Mouse (Mus musculus) embryonic facial prominence, embryonic 11.5 days (tissue): Measurements from ENCODE around the gene Rasd2. TPM values are rescaled to one million over a fixed set of nuclear protein-coding genes. Genes with fewer than 3 reads are reported as not detected.

Source experiments
- polyA plus RNA-seq: library from polyadenylated mRNA; unstranded; fragments of >200 nt; fragmentation: Nextera tagmentation; extraction: Ambion mirVana; gene quantifications from 2 replicates; pipeline ENCODE4 v1.2.1, GENCODE M21; 2014

Gene Rasd2
- polyA plus RNA-seq, 1 experiment from 2014 or later = 0.31 TPM

Other genes starting within 250 kb of the Rasd2 start
- 53.6 and 54.5 TPM in 2 replicates for gene Hmgxb4, start 220.6 kb upstream of the Rasd2 start, polyA plus RNA-seq
- gene Tom1, start 180.2 kb upstream of the Rasd2 start, polyA plus RNA-seq = 26.3 and 32.4 TPM in 2 replicates
- 16.0 and 18.0 TPM in 2 replicates for gene Hmox1, start 120.3 kb upstream of the Rasd2 start, polyA plus RNA-seq
- 226 and 240 TPM in 2 replicates for gene Mcm5, start 104.4 kb upstream of the Rasd2 start, polyA plus RNA-seq
- 0.22 TPM in 1 of 2 replicates, not detected in the other for gene Gm10358, start 192.6 kb downstream of the Rasd2 start, polyA plus RNA-seq
- gene Iqcm, start 234.8 kb downstream of the Rasd2 start, polyA plus RNA-seq = not detected in 2 replicates